Mouse (Mus musculus): ENCODE results near the gene Celf6. TPM values are rescaled to one million over a fixed set of nuclear protein-coding genes. Genes with fewer than 3 reads are reported as not detected.
A peak's percentile ranks its signal among the peaks of the same experiment; 100 is the strongest.

Celf6 gene
- polyA plus RNA-seq, 1 experiment from 2014 or later, result 1.0 TPM

- H3K4me3 ChIP-seq, result no peak overlapping the region
- peaks cover 61% of the 10 kb centered on the region for H3K36me3 ChIP-seq
- no peak overlapping the region for H3K9ac ChIP-seq
- H3K4me2 ChIP-seq, result no peak overlapping the region
- ATAC-seq (ENCODE audit: insufficient number of reproducible peaks, insufficient read depth, low FRiP score, low TSS enrichment, low read depth), result no peak
- H3K27ac ChIP-seq, result no peak overlapping the region
- 86% methylated on average over 2 of the region's 2 CpGs for WGBS
- no peaks in the 10 kb centered on the region for H3K9me3 ChIP-seq
- no peaks in the 10 kb centered on the region for H3K27me3 ChIP-seq
- H3K4me1 ChIP-seq, result peaks cover 3% of the 10 kb centered on the region; the same call in 1 of the 2 replicates
Observed at GRCm38 (mm10) chr9:59641320-59641719, 63.6 kb downstream of the Celf6 start.

- no peak overlapping the region for H3K9ac ChIP-seq
- H3K9me3 ChIP-seq, result no peaks in the 10 kb centered on the region
- no peaks in the 10 kb centered on the region; the same call in 1 of the 2 replicates for H3K4me1 ChIP-seq
- H3K4me2 ChIP-seq, result no peak overlapping the region
- no peak overlapping the region for H3K4me3 ChIP-seq
- no peaks in the 10 kb centered on the region for H3K27me3 ChIP-seq
- ATAC-seq (ENCODE audit: insufficient number of reproducible peaks, insufficient read depth, low FRiP score, low TSS enrichment, low read depth), result no peak
- H3K27ac ChIP-seq, result no peak overlapping the region
- 99% methylated on average over 4 of the region's 4 CpGs for WGBS
- peaks cover 46% of the 10 kb centered on the region for H3K36me3 ChIP-seq
Observed at GRCm38 (mm10) chr9:59649911-59650310, 72.2 kb downstream of the Celf6 start.

- Histone ChIP-seq H3K27ac (no peak overlapping the region), H3K36me3 (peaks cover 27% of the 10 kb centered on the region), H3K9ac (no peak overlapping the region), H3K4me3 (no peak overlapping the region), H3K27me3 (no peaks in the 10 kb centered on the region), H3K4me2 (no peak overlapping the region), H3K9me3 (no peaks in the 10 kb centered on the region), H3K4me1 (peaks cover 8% of the 10 kb centered on the region)
- no peak for ATAC-seq (ENCODE audit: insufficient number of reproducible peaks, insufficient read depth, low FRiP score, low TSS enrichment, low read depth)
- 34% methylated on average over 3 of the region's 3 CpGs for WGBS
Observed at GRCm38 (mm10) chr9:59653371-59653770, 75.7 kb downstream of the Celf6 start.

DNA sequence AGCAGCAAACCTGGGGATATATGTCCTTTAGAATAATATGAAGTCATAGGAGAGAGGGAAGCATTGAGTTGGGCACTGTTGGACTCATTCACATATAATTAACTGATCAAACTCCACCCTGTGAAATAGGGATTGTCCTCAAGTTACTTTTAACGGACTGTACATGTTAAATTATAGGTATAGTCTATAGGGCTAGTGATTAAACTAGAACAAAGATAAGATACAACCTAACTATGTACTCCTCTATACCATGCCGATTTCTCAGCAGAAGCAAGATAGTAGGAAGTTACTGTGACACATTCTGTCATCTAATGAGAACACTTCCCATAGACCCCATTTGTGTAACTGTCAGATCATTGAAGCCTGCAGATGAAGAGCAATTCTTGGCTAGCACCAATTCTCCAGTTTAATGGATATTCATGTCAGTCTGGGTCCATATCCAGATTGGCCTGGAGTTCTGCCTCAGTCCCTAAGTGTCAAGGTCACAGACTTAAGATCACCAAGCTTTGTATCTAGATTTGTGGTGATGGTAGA, 76.8 kb downstream of the Celf6 start:
- no peaks in the 10 kb centered on the region for H3K9me3 ChIP-seq
- WGBS, result 86% methylated on average over 2 of the region's 2 CpGs
- no peak overlapping the region for H3K27ac ChIP-seq
- H3K36me3 ChIP-seq, result peaks cover 16% of the 10 kb centered on the region
- H3K4me3 ChIP-seq, result no peak overlapping the region
- no peak for ATAC-seq (ENCODE audit: insufficient number of reproducible peaks, insufficient read depth, low FRiP score, low TSS enrichment, low read depth)
- H3K9ac ChIP-seq, result no peak overlapping the region
- H3K27me3 ChIP-seq, result no peaks in the 10 kb centered on the region
- H3K4me1 ChIP-seq, result peaks cover 19% of the 10 kb centered on the region
- no peak overlapping the region for H3K4me2 ChIP-seq

GRCm38 (mm10) chr9:59655958-59656634, 78.4 kb downstream of the Celf6 start, which contains the start of gene Pkm:
Gene Pkm, plus strand, starts transcription at chr9:59656368.
- no peaks in the 10 kb centered on the region for H3K27me3 ChIP-seq
- peaks cover 35% of the 10 kb centered on the region for H3K4me1 ChIP-seq
- H3K36me3 ChIP-seq, result peaks cover 17% of the 10 kb centered on the region
- peak within 1 kb of the TSS; percentile 55 for H3K4me3 ChIP-seq
- H3K9ac ChIP-seq, result peak within 1 kb of the TSS; percentile 78
- peak; percentile 89 for ATAC-seq (ENCODE audit: insufficient number of reproducible peaks, insufficient read depth, low FRiP score, low TSS enrichment, low read depth)
- H3K27ac ChIP-seq, result peak within 1 kb of the TSS; percentile 93
- H3K4me2 ChIP-seq, result peak within 1 kb of the TSS; percentile 73
- under 1% methylated on average over 45 of the region's 46 CpGs for whole genome bisulfite sequencing
- H3K9me3 ChIP-seq, result no peaks in the 10 kb centered on the region

Other genes with a start within 250 kb of the Celf6 start
- 17.3 and 24.5 TPM in 2 replicates for gene Bbs4, start 224.4 kb upstream of the Celf6 start, polyA plus RNA-seq (2015; fragmentation: Nextera tagmentation; extraction: Ambion mirVana)
- 21.7 and 22.8 TPM in 2 replicates for gene Arih1, start 91.3 kb upstream of the Celf6 start, polyA plus RNA-seq (2015; fragmentation: Nextera tagmentation; extraction: Ambion mirVana)
- 65.4 and 75.2 TPM in 2 replicates for gene Hexa, start 38.4 kb upstream of the Celf6 start, polyA plus RNA-seq (2015; fragmentation: Nextera tagmentation; extraction: Ambion mirVana)
- not detected in 2 replicates for gene Tmem202, start 38.1 kb upstream of the Celf6 start, polyA plus RNA-seq (2015; fragmentation: Nextera tagmentation; extraction: Ambion mirVana)
- gene Parp6, start 39.4 kb downstream of the Celf6 start, polyA plus RNA-seq (2015; fragmentation: Nextera tagmentation; extraction: Ambion mirVana), result 36.3 and 42.5 TPM in 2 replicates
- gene Pkm, start 78.5 kb downstream of the Celf6 start, polyA plus RNA-seq (2015; fragmentation: Nextera tagmentation; extraction: Ambion mirVana), result 1,264 and 1,360 TPM in 2 replicates
- gene Gramd2, start 102.2 kb downstream of the Celf6 start, polyA plus RNA-seq (2015; fragmentation: Nextera tagmentation; extraction: Ambion mirVana), result 1.6 and 2.0 TPM in 2 replicates
- gene Senp8, start 172.8 kb downstream of the Celf6 start, polyA plus RNA-seq (2015; fragmentation: Nextera tagmentation; extraction: Ambion mirVana), result 11.4 TPM in 2 replicates
- gene Myo9a, start 173.0 kb downstream of the Celf6 start, polyA plus RNA-seq (2015; fragmentation: Nextera tagmentation; extraction: Ambion mirVana), result 16.9 and 19.3 TPM in 2 replicates